Mouse (Mus musculus) thymus, postnatal 36 days (tissue): ENCODE data around the gene Mcub.

Experiments used
- DNase-seq, 2 experiments: peaks; one replicate each; pipeline ENCODE4 v3.0.0; 2022; ENCODE audit warnings: mixed read lengths in 2 of 2

Gene Mcub

GRCm38 (mm10) chr3:129887779-129888517 is 82.1 kb downstream of the Mcub start:
- no peak for DNase-seq

GRCm38 (mm10) chr3:129886430-129886829 is 83.6 kb downstream of the Mcub start:
- no peak for DNase-seq

- no peak for DNase-seq
These were observed 84.4 kb downstream of the Mcub start for GRCm38 (mm10) chr3:129885577-129885976.

GRCm38 (mm10) chr3:129880925-129881593 is 88.9 kb downstream of the Mcub start:
- DNase-seq, result peak; percentile 35 to 53

- DNase-seq, result no peak
These were observed 90.1 kb downstream of the Mcub start for GRCm38 (mm10) chr3:129879913-129880312.

GRCm38 (mm10) chr3:129879131-129879757 is 90.8 kb downstream of the Mcub start:
- DNase-seq, result peak in 1 of 2 experiments; percentile 40

GRCm38 (mm10) chr3:129878405-129879021 is 91.5 kb downstream of the Mcub start, which contains the start of gene Pla2g12a:
Gene Pla2g12a (plus strand): TSS chr3:129878606.
- DNase-seq, result peak; percentile 88 to 92

- DNase-seq, result no peak
These were observed 92.7 kb downstream of the Mcub start for GRCm38 (mm10) chr3:129877327-129877726.
